Mouse (Mus musculus) myocyte (in vitro differentiated cells): Measurements from ENCODE around the gene Plekhm2.

Experiments used
- CEBPB ChIP-seq: IDR thresholded peaks from 2 replicates; pipeline ENCODE4 v1.6.1; 2011; ENCODE audit warnings: mild to moderate bottlenecking, moderate library complexity; ENCODE audit not compliant: poor library complexity, insufficient read depth, severe bottlenecking
- E2F4 ChIP-seq: IDR thresholded peaks from one replicate; pipeline ENCODE4 v1.6.1; 2011; ENCODE audit warnings: mild to moderate bottlenecking, control low read depth, moderate library complexity; ENCODE audit not compliant: insufficient read depth
- MAX ChIP-seq: IDR thresholded peaks from one replicate; pipeline ENCODE4 v1.6.1; 2011; ENCODE audit warnings: low read depth, mild to moderate bottlenecking, control low read depth
- MYOG ChIP-seq, 3 experiments: IDR thresholded peaks; one replicate each; pipeline ENCODE4 v1.6.1; 2011; ENCODE audit warnings: control low read depth in 2 of 3, low read depth in 2 of 3, mild to moderate bottlenecking in 2 of 3; ENCODE audit not compliant: insufficient read length in 2 of 3, control insufficient read depth in 1 of 3, insufficient read depth in 1 of 3
- POLR2A ChIP-seq: IDR thresholded peaks from one replicate; pipeline ENCODE4 v1.6.1; 2011; ENCODE audit warnings: low read depth, mild to moderate bottlenecking, control low read depth, moderate library complexity; ENCODE audit not compliant: insufficient read length
- POLR2AphosphoS2 ChIP-seq: IDR thresholded peaks from one replicate; pipeline ENCODE4 v1.6.1; 2011; ENCODE audit warnings: low read depth, control low read depth; ENCODE audit not compliant: insufficient read length
- TCF3 ChIP-seq: IDR thresholded peaks from one replicate; pipeline ENCODE4 v1.6.1; 2011; ENCODE audit warnings: low read depth, control low read depth; ENCODE audit not compliant: insufficient read length
- USF1 ChIP-seq: IDR thresholded peaks from one replicate; pipeline ENCODE4 v1.6.1; 2011; ENCODE audit warnings: low read depth, mild to moderate bottlenecking, control low read depth, moderate library complexity

DNA sequence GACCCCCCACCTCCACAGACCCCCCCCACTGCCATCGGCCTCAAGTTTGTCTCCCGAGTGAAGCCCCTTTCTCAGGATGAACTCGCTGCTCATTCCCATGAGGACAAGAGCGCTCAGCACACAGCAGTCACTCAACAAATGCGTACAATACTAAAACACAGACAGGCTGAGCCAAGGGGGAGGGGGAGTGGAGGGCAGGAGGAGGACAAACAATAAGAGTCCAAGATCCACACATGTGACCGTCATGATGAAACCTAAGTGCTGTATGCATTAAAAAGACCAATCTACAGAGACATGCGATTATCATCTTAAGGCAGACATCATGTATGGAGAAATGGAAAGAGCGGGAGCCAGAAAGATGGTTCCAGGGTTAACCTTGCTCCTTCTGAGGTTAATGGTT is 7.8 kb downstream of the Plekhm2 start:
- TF ChIP-seq POLR2A: no peak
- no peak for TF ChIP-seq E2F4
- no peak for TF ChIP-seq CEBPB
- no peak for TF ChIP-seq MAX
- no peak for TF ChIP-seq TCF3
- no peak for TF ChIP-seq USF1
- TF ChIP-seq MYOG (IDR thresholded peaks at IDR 0.05; ENCODE audit: control insufficient read depth in 1 of 3, insufficient read depth in 1 of 3, insufficient read length in 2 of 3, low read depth in 2 of 3): no peak
- TF ChIP-seq POLR2AphosphoS2: no peak
